Mouse (Mus musculus) embryonic facial prominence, embryonic 11.5 days (tissue): Measurements from ENCODE around the gene Gcnt3. TPM values are rescaled to one million over a fixed set of nuclear protein-coding genes. Genes with fewer than 3 reads are reported as not detected.

Source experiments
- ATAC-seq: fragments of 200-750 bp; cut with Nextera tagmentation; replicated peaks from 2 replicates; pipeline ENCODE4 v1.8.0; 2017; ENCODE audit warnings: low read depth; ENCODE audit not compliant: insufficient number of reproducible peaks, low FRiP score, low TSS enrichment
- DNase-seq: peaks from one replicate; pipeline ENCODE4 v3.0.0-alpha.2; 2015; ENCODE audit warnings: low spot score
- H3K27ac ChIP-seq: fragments of 300-500 bp; sonication (generic); replicated peaks from 2 replicates; pipeline ENCODE4 v1.5.1; 2014; ENCODE audit warnings: mild to moderate bottlenecking, low read depth, low read length, control low read depth
- H3K27me3 ChIP-seq: fragments of 300-500 bp; sonication (generic); 2 replicates; pipeline ENCODE4 v1.6.1; 2014; ENCODE audit warnings: mild to moderate bottlenecking, low read length, moderate library complexity, mixed read lengths; ENCODE audit not compliant: control insufficient read depth, insufficient read depth
- H3K36me3 ChIP-seq: fragments of 300-500 bp; sonication (generic); replicated peaks from 2 replicates; pipeline ENCODE4 v1.6.1; 2014; ENCODE audit warnings: low read depth, mild to moderate bottlenecking, low read length, moderate library complexity, mixed read lengths; ENCODE audit not compliant: control insufficient read depth, insufficient read depth
- H3K4me1 ChIP-seq: fragments of 300-500 bp; sonication (generic); 2 replicates; pipeline ENCODE4 v1.6.1; 2014; ENCODE audit warnings: low read length, mixed read lengths; ENCODE audit not compliant: control insufficient read depth, insufficient read depth
- H3K4me2 ChIP-seq: fragments of 300-500 bp; sonication (generic); 2 replicates; pipeline ENCODE4 v1.6.1; 2014; ENCODE audit warnings: low read depth, mild to moderate bottlenecking, control low read depth, low read length, moderate library complexity
- H3K4me3 ChIP-seq: fragments of 300-500 bp; sonication (generic); 2 replicates; pipeline ENCODE4 v1.5.1; 2014; ENCODE audit warnings: low read depth, low read length, control low read depth
- H3K9ac ChIP-seq: fragments of 300-500 bp; sonication (generic); replicated peaks from 2 replicates; pipeline ENCODE4 v1.6.1; 2014; ENCODE audit warnings: mild to moderate bottlenecking, control low read depth, low read length
- H3K9me3 ChIP-seq: fragments of 300-500 bp; sonication (generic); replicated peaks from 2 replicates; pipeline ENCODE4 v1.6.1; 2016; ENCODE audit warnings: mild to moderate bottlenecking, low read length, inconsistent platforms, mixed read lengths; ENCODE audit not compliant: control insufficient read depth
- WGBS: fragments of 180-500 bp; shearing (Covaris S2); extraction: QIAGEN DNeasy Blood & Tissue Kit; methylation state at CpG from one replicate; pipeline ENCODE4 v1.1.7; 2014; 5-methylcytosine and 5-hydroxymethylcytosine counted together
- polyA plus RNA-seq: library from polyadenylated mRNA; unstranded; fragments of >200 nt; fragmentation: Nextera tagmentation; extraction: Ambion mirVana; gene quantifications from 2 replicates; pipeline ENCODE4 v1.2.1, GENCODE M21; 2014

The Gcnt3 gene
- polyA plus RNA-seq: not detected in 2 replicates

DNA sequence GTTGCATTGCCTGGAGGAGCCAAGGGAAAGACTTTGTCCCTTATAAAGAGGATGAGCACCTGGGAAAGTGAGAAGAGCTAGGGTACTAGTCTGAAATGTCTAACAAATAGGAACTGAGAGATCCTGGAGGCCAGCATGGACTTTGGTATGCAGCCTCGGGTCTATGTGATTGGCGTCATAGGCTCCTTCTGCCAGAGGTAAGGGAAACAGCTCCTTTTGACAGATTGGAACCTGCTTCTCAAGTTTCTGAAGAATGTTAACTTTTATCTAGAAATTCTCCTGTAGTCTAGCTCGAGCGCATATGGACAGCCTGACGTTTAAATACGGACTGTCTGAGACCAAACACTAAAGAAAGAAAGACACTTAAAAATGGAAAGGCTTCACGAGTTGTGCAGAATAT, at the start of gene Gcnt3:
Gcnt3 (minus strand) TSS at position 101 of the 400 bp plus-strand sequence.
- no peak within 1 kb of the TSS for H3K9ac ChIP-seq
- H3K4me2 ChIP-seq: no peak within 1 kb of the TSS
- H3K4me3 ChIP-seq: no peak within 1 kb of the TSS
- ATAC-seq: no peak
- DNase-seq: no peak
- H3K4me1 ChIP-seq: no peaks in the 10 kb centered on the region
- H3K27me3 ChIP-seq: no peaks in the 10 kb centered on the region
- WGBS: 79% methylated on average over 7 of the region's 7 CpGs
- H3K36me3 ChIP-seq: no peaks in the 10 kb centered on the region
- H3K9me3 ChIP-seq: no peaks in the 10 kb centered on the region
- H3K27ac ChIP-seq: no peak within 1 kb of the TSS

DNA sequence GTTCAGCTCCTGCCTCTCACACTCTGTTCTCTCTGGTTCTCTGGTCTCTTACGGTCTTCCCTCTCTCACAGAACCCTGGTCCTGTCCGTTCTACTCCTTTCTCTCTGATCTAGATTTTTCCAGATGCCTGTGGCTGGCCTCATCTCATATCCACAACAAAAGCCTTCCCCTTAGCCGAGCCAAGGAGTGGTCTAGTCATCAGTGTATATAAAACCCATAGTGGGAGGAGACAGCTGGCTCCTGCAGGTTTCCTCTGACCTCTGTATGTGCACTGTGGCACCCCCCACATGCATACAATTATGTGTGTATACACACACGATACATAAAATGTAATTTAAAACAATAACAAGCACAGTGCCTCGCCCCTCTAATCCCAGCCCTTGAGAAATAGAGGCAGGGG, 49.5 kb upstream of the Gcnt3 start:
- H3K36me3 ChIP-seq: no peaks in the 10 kb centered on the region
- WGBS: 70% methylated on average over 5 of the region's 5 CpGs
- no peaks in the 10 kb centered on the region for H3K4me1 ChIP-seq
- no peak overlapping the region for H3K4me2 ChIP-seq
- no peak overlapping the region for H3K4me3 ChIP-seq
- ATAC-seq (no peak), DNase-seq (no peak)
- no peaks in the 10 kb centered on the region for H3K9me3 ChIP-seq
- H3K9ac ChIP-seq: no peak overlapping the region
- no peaks in the 10 kb centered on the region for H3K27me3 ChIP-seq
- no peak overlapping the region for H3K27ac ChIP-seq

- no peak for ATAC-seq
- no peaks in the 10 kb centered on the region for H3K36me3 ChIP-seq
- 48% methylated on average over 6 of the region's 6 CpGs for WGBS
Measured at GRCm38 (mm10) chr9:70086091-70086490, 48.2 kb upstream of the Gcnt3 start.

GRCm38 (mm10) chr9:70084107-70084506, 46.2 kb upstream of the Gcnt3 start:
- H3K27ac ChIP-seq: no peak overlapping the region
- DNase-seq (peak; percentile 79), ATAC-seq (no peak)
- no peak overlapping the region for H3K9ac ChIP-seq
- H3K4me1 ChIP-seq: no peaks in the 10 kb centered on the region
- 47% methylated on average over 11 of the region's 11 CpGs for WGBS
- no peaks in the 10 kb centered on the region for H3K27me3 ChIP-seq
- no peak overlapping the region for H3K4me3 ChIP-seq
- no peaks in the 10 kb centered on the region for H3K36me3 ChIP-seq
- no peaks in the 10 kb centered on the region for H3K9me3 ChIP-seq
- no peak overlapping the region for H3K4me2 ChIP-seq

More at GRCm38 (mm10) chr9:70086091-70086490, 48.2 kb upstream of the Gcnt3 start:
- no peak overlapping the region for H3K4me3 ChIP-seq
- H3K27ac ChIP-seq: no peak overlapping the region
- no peak for DNase-seq
- no peaks in the 10 kb centered on the region for H3K9me3 ChIP-seq
- no peak overlapping the region for H3K4me2 ChIP-seq
- no peaks in the 10 kb centered on the region for H3K27me3 ChIP-seq
- no peak overlapping the region for H3K9ac ChIP-seq
- no peaks in the 10 kb centered on the region for H3K4me1 ChIP-seq

DNA sequence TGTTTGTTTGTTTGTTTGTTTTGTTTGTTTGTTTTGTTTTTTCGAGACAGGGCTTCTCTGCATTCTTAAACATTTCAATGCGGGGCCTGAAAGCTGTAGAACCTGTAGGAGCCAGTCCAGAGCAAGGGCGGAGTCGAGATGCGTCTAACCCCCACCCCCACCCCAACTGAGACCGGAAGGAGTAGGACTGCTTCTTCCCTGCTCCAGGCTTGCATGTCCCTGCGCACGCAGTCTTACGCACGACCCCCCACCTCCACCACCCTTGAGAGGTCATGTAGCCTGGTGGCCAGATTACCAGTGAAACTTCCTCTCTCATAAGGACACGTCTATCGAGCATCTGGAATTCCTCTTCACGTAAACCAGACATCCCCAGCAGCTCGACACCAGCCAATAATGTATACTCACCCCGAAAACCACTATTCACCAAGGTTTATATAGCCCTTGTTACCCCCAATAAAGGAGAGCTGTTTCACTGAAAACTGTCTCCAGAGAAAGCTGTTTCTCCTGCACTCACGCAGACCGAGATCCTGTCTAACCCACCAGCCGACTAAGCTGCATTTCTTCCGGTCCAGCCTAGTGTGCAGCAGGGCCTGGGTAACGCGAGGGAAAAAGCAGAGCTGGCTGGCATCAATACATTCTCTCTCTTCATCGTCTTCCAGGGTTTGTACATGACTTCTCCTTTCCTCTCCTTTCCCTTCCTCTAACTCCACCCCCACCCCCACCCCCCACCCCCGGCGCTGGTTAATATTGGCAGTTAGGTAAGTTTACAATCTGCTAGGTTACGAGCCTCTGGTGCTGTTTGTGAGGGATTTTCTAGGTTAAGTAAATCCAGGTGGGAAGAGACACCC, 44.7 kb upstream of the Gcnt3 start:
- H3K4me2 ChIP-seq: no peak overlapping the region
- H3K36me3 ChIP-seq: no peaks in the 10 kb centered on the region
- H3K4me1 ChIP-seq: no peaks in the 10 kb centered on the region
- no peaks in the 10 kb centered on the region for H3K27me3 ChIP-seq
- no peak overlapping the region for H3K4me3 ChIP-seq
- no peak overlapping the region for H3K27ac ChIP-seq
- no peak overlapping the region; the same call in 1 of the 2 replicates for H3K9ac ChIP-seq
- ATAC-seq: no peak
- DNase-seq: no peak
- H3K9me3 ChIP-seq: no peaks in the 10 kb centered on the region
- WGBS: 74% methylated on average over 25 of the region's 25 CpGs

DNA sequence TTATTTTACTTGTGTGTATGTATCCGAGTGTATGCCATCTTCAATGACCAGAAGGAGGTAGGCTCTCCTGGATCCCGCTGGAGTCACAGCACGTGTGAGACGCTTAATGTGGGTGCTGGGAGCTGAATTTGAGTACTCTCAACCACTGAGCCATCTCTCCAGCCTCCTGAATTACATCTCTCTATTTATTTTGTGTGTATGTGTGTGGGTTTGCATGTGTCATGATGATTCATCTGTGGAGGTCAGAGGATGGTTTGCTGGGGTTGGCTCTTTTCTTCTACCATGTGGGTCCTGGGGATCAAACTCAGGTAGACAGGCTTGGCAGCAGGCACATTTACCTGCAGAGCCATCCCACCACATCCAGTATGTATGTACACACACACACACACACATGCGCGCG, 43.9 kb upstream of the Gcnt3 start:
- 89% methylated on average over 7 of the region's 7 CpGs for WGBS
- ATAC-seq (no peak), DNase-seq (no peak)
- no peak overlapping the region for H3K4me2 ChIP-seq
- no peaks in the 10 kb centered on the region for H3K27me3 ChIP-seq
- H3K9ac ChIP-seq: no peak overlapping the region
- no peaks in the 10 kb centered on the region for H3K9me3 ChIP-seq
- no peak overlapping the region for H3K4me3 ChIP-seq
- H3K36me3 ChIP-seq: no peaks in the 10 kb centered on the region
- H3K27ac ChIP-seq: no peak overlapping the region
- no peaks in the 10 kb centered on the region for H3K4me1 ChIP-seq

DNA sequence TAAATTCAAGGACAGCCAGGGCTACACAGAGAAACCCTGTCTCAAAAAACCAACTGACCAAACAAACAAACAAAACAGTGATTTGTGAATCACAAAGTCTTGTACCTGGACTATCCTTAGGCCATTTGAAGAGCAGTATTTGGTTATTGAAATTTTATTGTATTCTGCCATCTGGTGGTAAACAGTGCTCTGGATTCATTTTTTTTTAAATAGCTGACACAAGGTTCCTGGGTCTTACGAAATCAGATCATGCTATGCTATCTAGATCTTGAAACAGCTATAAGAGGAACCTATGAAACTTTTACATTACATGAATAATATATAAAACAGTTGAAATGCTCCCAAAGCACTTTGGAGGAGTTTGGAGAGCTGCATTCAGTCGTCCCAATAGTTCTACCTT, 43.1 kb upstream of the Gcnt3 start:
- no peak overlapping the region for H3K9ac ChIP-seq
- ATAC-seq (no peak), DNase-seq (peak; percentile 41)
- no peak overlapping the region for H3K4me2 ChIP-seq
- no peak overlapping the region for H3K4me3 ChIP-seq
- H3K36me3 ChIP-seq: no peaks in the 10 kb centered on the region
- no peaks in the 10 kb centered on the region for H3K27me3 ChIP-seq
- H3K4me1 ChIP-seq: no peaks in the 10 kb centered on the region
- 68% methylated on average over 2 of the region's 2 CpGs for WGBS
- H3K27ac ChIP-seq: no peak overlapping the region
- H3K9me3 ChIP-seq: no peaks in the 10 kb centered on the region

DNA sequence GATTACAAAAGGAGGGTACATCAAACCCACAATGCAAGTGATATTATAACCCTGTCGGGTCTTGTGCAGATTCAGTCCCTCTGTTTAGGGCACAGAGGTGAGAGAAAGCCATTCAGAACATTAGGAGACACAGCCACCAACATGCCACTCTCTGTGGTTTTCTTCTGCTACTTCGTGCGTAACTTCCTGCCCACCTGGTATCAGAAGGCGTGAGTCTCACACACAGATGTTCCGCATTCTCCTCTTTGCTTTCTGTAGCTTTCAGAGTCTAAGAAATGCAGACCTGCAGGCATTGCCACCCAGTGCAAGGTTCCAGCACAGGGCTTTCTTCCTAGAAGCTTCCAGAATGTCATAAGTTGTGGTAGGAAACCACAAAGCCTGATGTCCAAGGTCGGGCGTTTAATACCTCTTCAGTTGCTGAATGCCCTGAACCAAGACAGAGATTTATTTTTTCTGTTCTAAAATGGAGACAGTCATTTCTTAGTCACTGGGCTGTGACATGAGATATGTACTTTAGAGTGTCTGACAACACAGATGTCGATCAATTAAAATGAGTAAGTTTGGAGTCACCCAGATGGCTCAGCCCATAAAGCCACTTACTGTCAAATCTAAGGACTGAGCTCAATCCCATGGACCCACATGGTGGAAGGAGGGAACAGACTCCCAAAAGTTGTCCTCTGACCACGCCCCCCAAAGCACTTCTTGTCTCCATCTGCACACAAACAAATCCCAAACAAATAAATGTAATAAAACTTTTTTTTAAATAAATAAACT, 42.3 kb upstream of the Gcnt3 start:
- H3K4me1 ChIP-seq: no peaks in the 10 kb centered on the region
- H3K27ac ChIP-seq: no peak overlapping the region
- WGBS: 83% methylated on average over 9 of the region's 9 CpGs
- H3K9ac ChIP-seq: no peak overlapping the region
- H3K36me3 ChIP-seq: no peaks in the 10 kb centered on the region
- H3K4me2 ChIP-seq: no peak overlapping the region
- ATAC-seq (no peak), DNase-seq (no peak)
- H3K9me3 ChIP-seq: no peaks in the 10 kb centered on the region
- no peaks in the 10 kb centered on the region for H3K27me3 ChIP-seq
- H3K4me3 ChIP-seq: no peak overlapping the region
